Mouse (Mus musculus) liver, embryonic 14.5 days (tissue): ENCODE measurements around the gene Stk32b. TPM values are rescaled to one million over a fixed set of nuclear protein-coding genes. Genes with fewer than 3 reads are reported as not detected.

Experiments used
- ATAC-seq: fragments of 200-750 bp; cut with Nextera tagmentation; 2 replicates; pipeline ENCODE4 v1.8.0; 2017; ENCODE audit warnings: moderate number of reproducible peaks, mild to moderate bottlenecking, moderate library complexity; ENCODE audit not compliant: insufficient read depth
- DNase-seq, 3 experiments: peaks; one replicate each; pipeline ENCODE4 v3.0.0-alpha.2; 2012 to 2013; ENCODE audit warnings: low read depth in 3 of 3, low spot score in 3 of 3
- H3K27ac ChIP-seq: fragments of 300-500 bp; sonication (generic); 2 replicates; pipeline ENCODE4 v1.5.1; 2014; ENCODE audit warnings: moderate library complexity, mild to moderate bottlenecking, control low read depth, inconsistent platforms
- H3K27me3 ChIP-seq: fragments of 300-500 bp; sonication (generic); 2 replicates; pipeline ENCODE4 v1.6.1; 2014; ENCODE audit warnings: mild to moderate bottlenecking, low read length, moderate library complexity; ENCODE audit not compliant: control insufficient read depth, insufficient read depth
- H3K36me3 ChIP-seq: fragments of 300-500 bp; sonication (generic); replicated peaks from 2 replicates; pipeline ENCODE4 v1.6.1; 2014; ENCODE audit warnings: low read depth; ENCODE audit not compliant: control insufficient read depth, insufficient read depth
- H3K4me1 ChIP-seq, 2 experiments: fragments of 200-500 bp in 1 of 2; fragments of 300-500 bp in 1 of 2; sonication (generic) in 1 of 2; replicated peaks; 2 replicates each; pipeline ENCODE4 v1.6.1; 2012 to 2014; ENCODE audit warnings: antibody characterized with exemption in 1 of 2, inconsistent platforms in 1 of 2, low read length in 1 of 2; ENCODE audit not compliant: control insufficient read depth in 2 of 2, insufficient read depth in 2 of 2
- H3K4me2 ChIP-seq: fragments of 300-500 bp; sonication (generic); 2 replicates; pipeline ENCODE4 v1.6.1; 2014; ENCODE audit warnings: low read depth, mild to moderate bottlenecking, control low read depth, moderate library complexity
- H3K4me3 ChIP-seq, 2 experiments: fragments of 200-500 bp in 1 of 2; fragments of 300-500 bp in 1 of 2; sonication (generic) in 1 of 2; 2 replicates each; pipeline ENCODE4 v1.5.1; 2012 to 2014; ENCODE audit warnings: low read depth in 2 of 2, low read length in 2 of 2, mild to moderate bottlenecking in 2 of 2, control low read depth in 1 of 2, inconsistent platforms in 1 of 2, moderate library complexity in 1 of 2; ENCODE audit not compliant: insufficient read depth in 1 of 2
- H3K9ac ChIP-seq: fragments of 300-500 bp; sonication (generic); replicated peaks from 2 replicates; pipeline ENCODE4 v1.6.1; 2014; ENCODE audit warnings: mild to moderate bottlenecking, control low read depth, moderate library complexity
- H3K9me3 ChIP-seq: fragments of 300-500 bp; sonication (generic); 2 replicates; pipeline ENCODE4 v1.6.1; 2016; ENCODE audit warnings: low read length, mixed read lengths; ENCODE audit not compliant: control insufficient read depth
- CTCF ChIP-seq: IDR thresholded peaks from 2 replicates; pipeline ENCODE4 v1.5.1; 2016; ENCODE audit warnings: antibody characterized with exemption, low read depth, control low read depth
- EP300 ChIP-seq: IDR thresholded peaks from 2 replicates; pipeline ENCODE4 v1.6.1; 2016; ENCODE audit warnings: antibody characterized with exemption, low read depth
- WGBS: fragments of 180-500 bp; shearing (Covaris S2); extraction: QIAGEN DNeasy Blood & Tissue Kit; methylation state at CpG from one replicate; pipeline ENCODE4 v1.1.7; 2014; ENCODE audit not compliant: insufficient replicate concordance; 5-methylcytosine and 5-hydroxymethylcytosine counted together
- polyA plus RNA-seq, 2 experiments: library from polyadenylated mRNA; depleted of rRNA in 1 of 2; stranded (reverse) in 1 of 2; unstranded in 1 of 2; fragments of >200 nt; fragmentation: Nextera tagmentation in 1 of 2; extraction: Ambion mirVana in 1 of 2; gene quantifications; 2 replicates each; pipeline versions ENCODE4 v1.2.1 to v1.2.3; 2012 to 2014

Gene Stk32b
- polyA plus RNA-seq, 2 experiments = 0.70 TPM

- H3K9me3 ChIP-seq = no peaks in the 10 kb centered on the region
- H3K27me3 ChIP-seq = no peaks in the 10 kb centered on the region
- no peaks in the 10 kb centered on the region for H3K36me3 ChIP-seq
- DNase-seq (peak in 2 of 3 experiments; percentile 18 to 20), ATAC-seq (no peak)
- H3K4me1 ChIP-seq = peaks cover 0 to 6% of the 10 kb centered on the region in 2 experiments; a peak in 1 of 4 replicates
- H3K4me2 ChIP-seq = no peak overlapping the region
- no peak overlapping the region for H3K27ac ChIP-seq
- H3K4me3 ChIP-seq = no peak overlapping the region
- WGBS = 53% methylated on average over 10 of the region's 10 CpGs
- H3K9ac ChIP-seq = no peak overlapping the region
- no peak for TF ChIP-seq CTCF
- TF ChIP-seq EP300 = no peak
These were observed 66.2 kb downstream of the Stk32b start for GRCm38 (mm10) chr5:37650681-37651211.

- TF ChIP-seq CTCF (no peak), EP300 (no peak)
- Histone ChIP-seq H3K4me3 (no peak overlapping the region), H3K9me3 (no peaks in the 10 kb centered on the region), H3K4me2 (no peak overlapping the region), H3K27ac (no peak overlapping the region), H3K36me3 (no peaks in the 10 kb centered on the region), H3K27me3 (no peaks in the 10 kb centered on the region), H3K4me1 (peaks cover 0 to 6% of the 10 kb centered on the region in 2 experiments; a peak in 1 of 4 replicates), H3K9ac (no peak overlapping the region)
- 33% methylated on average over 1 of the region's 1 CpGs for WGBS
- DNase-seq = no peak
- no peak for ATAC-seq
These were observed 66.8 kb downstream of the Stk32b start for GRCm38 (mm10) chr5:37650089-37650601.

- Histone ChIP-seq H3K27ac (no peak overlapping the region), H3K4me3 (no peak overlapping the region), H3K36me3 (no peaks in the 10 kb centered on the region), H3K27me3 (no peaks in the 10 kb centered on the region), H3K4me2 (no peak overlapping the region), H3K9me3 (no peaks in the 10 kb centered on the region), H3K4me1 (no peaks in the 10 kb centered on the region), H3K9ac (no peak overlapping the region)
- DNase-seq = no peak
- no peak for TF ChIP-seq CTCF
- TF ChIP-seq EP300 = no peak
- 74% methylated on average over 7 of the region's 7 CpGs for WGBS
- ATAC-seq = no peak
These were observed 72.9 kb downstream of the Stk32b start for GRCm38 (mm10) chr5:37644082-37644481.

- no peak for ATAC-seq
- Histone ChIP-seq H3K36me3 (no peaks in the 10 kb centered on the region), H3K27ac (no peak overlapping the region), H3K4me3 (no peak overlapping the region), H3K4me2 (no peak overlapping the region), H3K4me1 (no peaks in the 10 kb centered on the region), H3K9ac (no peak overlapping the region), H3K27me3 (no peaks in the 10 kb centered on the region), H3K9me3 (no peaks in the 10 kb centered on the region)
- TF ChIP-seq EP300 (no peak), CTCF (no peak)
- DNase-seq = no peak
- WGBS = 65% methylated on average over 7 of the region's 7 CpGs
These were observed 74.5 kb downstream of the Stk32b start for GRCm38 (mm10) chr5:37642486-37642885.

- Histone ChIP-seq H3K9me3 (no peaks in the 10 kb centered on the region), H3K4me2 (no peak overlapping the region), H3K9ac (no peak overlapping the region), H3K27me3 (no peaks in the 10 kb centered on the region), H3K4me1 (no peaks in the 10 kb centered on the region), H3K4me3 (no peak overlapping the region), H3K27ac (no peak overlapping the region), H3K36me3 (no peaks in the 10 kb centered on the region)
- WGBS = 46% methylated on average over 2 of the region's 2 CpGs
- no peak for TF ChIP-seq EP300
- no peak for TF ChIP-seq CTCF
- DNase-seq (no peak), ATAC-seq (no peak)
These were observed 82.2 kb downstream of the Stk32b start for GRCm38 (mm10) chr5:37634791-37635190.
